Mouse (Mus musculus) bone marrow, adult 2 months (tissue): ENCODE data around the gene Amotl1. TPM values are rescaled to one million over a fixed set of nuclear protein-coding genes. Genes with fewer than 3 reads are reported as not detected.

ENCODE experiments used
- H3K27ac ChIP-seq: fragments of 200-500 bp; 2 replicates; pipeline ENCODE4 v1.5.1; 2012; ENCODE audit warnings: low read depth, mild to moderate bottlenecking, control low read depth, inconsistent platforms, low read length; ENCODE audit not compliant: control insufficient read depth, poor library complexity, insufficient read depth
- H3K4me1 ChIP-seq: fragments of 200-500 bp; 2 replicates; pipeline ENCODE4 v1.6.1; 2011; ENCODE audit warnings: low read length; ENCODE audit not compliant: control insufficient read depth, insufficient read depth
- H3K4me3 ChIP-seq: fragments of 200-500 bp; replicated peaks from 2 replicates; pipeline ENCODE3; 2011; ENCODE audit warnings: mild to moderate bottlenecking, low read depth, low read length, control low read depth; ENCODE audit not compliant: control insufficient read depth
- CTCF ChIP-seq: fragments of 200-500 bp; IDR thresholded peaks from 2 replicates; pipeline ENCODE4 v1.5.1; 2011; ENCODE audit warnings: low read length, control low read depth; ENCODE audit not compliant: control insufficient read depth, insufficient read depth
- POLR2A ChIP-seq: fragments of 200-500 bp; IDR thresholded peaks from 2 replicates; pipeline ENCODE4 v1.6.1; 2011; ENCODE audit warnings: low read depth, mild to moderate bottlenecking, control low read depth, low read length, borderline replicate concordance; ENCODE audit not compliant: control insufficient read depth
- WGBS: fragments of 180-500 bp; shearing (Covaris S2); methylation state at CpG from one replicate; pipeline ENCODE4 v1.1.7; 2018; 5-methylcytosine and 5-hydroxymethylcytosine counted together
- polyA plus RNA-seq: library from polyadenylated mRNA; stranded (reverse); fragments of >200 nt; gene quantifications from 2 replicates; pipeline ENCODE4 v1.2.4, GENCODE M21; 2011; ENCODE audit warnings: low replicate concordance; ENCODE audit not compliant: missing spikeins, insufficient read depth, insufficient read length

Amotl1 gene
- polyA plus RNA-seq, 1 experiment = 2.7 TPM

DNA sequence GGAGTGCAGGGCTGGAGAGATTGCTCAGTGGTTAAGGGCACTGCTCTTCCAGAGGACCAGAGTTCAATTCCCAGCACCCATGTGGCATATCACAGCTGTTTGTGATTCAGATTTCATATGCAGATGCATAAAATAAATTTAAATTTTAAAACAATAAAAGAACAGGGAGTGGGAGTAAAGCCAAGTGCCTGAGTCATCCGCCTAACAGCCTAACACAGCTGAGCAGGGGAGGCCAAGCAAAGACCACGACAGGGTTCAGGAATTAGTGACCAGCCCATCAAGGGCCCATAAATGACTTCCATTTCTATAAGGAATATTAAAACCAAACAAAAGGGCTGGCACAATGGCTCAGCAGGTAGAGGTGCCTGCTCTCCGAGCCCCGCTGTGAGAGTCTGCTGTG, 84.3 kb downstream of the Amotl1 start:
- WGBS = 78% methylated on average over 4 of the region's 4 CpGs
- no peak overlapping the region for H3K4me3 ChIP-seq
- H3K4me1 ChIP-seq = no peaks in the 10 kb centered on the region
- TF ChIP-seq CTCF = no peak
- no peak for TF ChIP-seq POLR2A
- H3K27ac ChIP-seq = no peak overlapping the region

GRCm38 (mm10) chr9:14559996-14560395, 84.9 kb downstream of the Amotl1 start:
- H3K4me3 ChIP-seq = no peak overlapping the region
- WGBS = 82% methylated on average over 9 of the region's 9 CpGs
- no peaks in the 10 kb centered on the region for H3K4me1 ChIP-seq
- H3K27ac ChIP-seq = no peak overlapping the region
- TF ChIP-seq CTCF = no peak
- no peak for TF ChIP-seq POLR2A

DNA sequence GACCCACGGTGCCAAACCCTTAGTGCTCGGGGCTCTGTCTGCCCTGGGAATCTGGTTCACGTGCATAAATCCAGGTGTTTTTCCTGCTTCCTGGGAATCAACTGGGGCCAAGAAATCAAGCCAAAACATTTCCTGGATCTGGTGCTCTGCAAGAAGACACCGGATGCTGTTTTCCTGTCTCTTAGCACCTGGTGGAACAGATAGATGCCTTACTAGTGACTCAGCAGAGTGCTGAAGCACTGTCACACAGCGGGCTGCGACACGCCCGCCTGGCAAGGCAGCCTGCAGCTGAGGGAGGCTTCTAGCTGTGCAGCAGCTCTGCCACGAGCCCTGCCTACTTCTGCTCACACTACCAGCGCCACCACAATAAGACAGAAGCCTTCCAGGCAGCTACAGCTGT, 85.4 kb downstream of the Amotl1 start:
- WGBS = 13% methylated on average over 10 of the region's 10 CpGs
- Histone ChIP-seq H3K4me1 (no peaks in the 10 kb centered on the region), H3K27ac (no peak overlapping the region), H3K4me3 (no peak overlapping the region)
- TF ChIP-seq CTCF (no peak), POLR2A (no peak)

DNA sequence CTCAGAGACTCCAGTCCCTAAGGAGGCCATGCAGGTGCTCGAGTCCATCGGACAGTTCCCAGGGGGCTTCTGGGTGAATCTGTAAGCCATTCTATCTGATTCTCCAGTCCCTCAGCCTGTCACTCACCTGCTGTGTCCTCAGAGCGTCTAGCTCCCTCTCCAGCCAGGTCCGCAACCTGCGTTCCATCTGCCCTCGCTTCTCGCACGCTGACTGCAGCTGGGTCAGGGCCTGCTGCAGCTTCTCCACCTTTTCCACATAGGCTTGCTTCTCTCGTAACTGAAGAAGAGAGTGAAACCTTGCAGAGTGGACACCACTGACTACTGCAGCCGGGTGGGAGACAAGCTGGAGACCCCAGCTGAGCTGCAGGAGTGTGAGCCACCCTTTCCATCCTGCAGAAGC, 86.5 kb downstream of the Amotl1 start:
- no peak overlapping the region for H3K4me3 ChIP-seq
- 82% methylated on average over 10 of the region's 10 CpGs for WGBS
- no peak overlapping the region for H3K27ac ChIP-seq
- H3K4me1 ChIP-seq = no peaks in the 10 kb centered on the region
- no peak for TF ChIP-seq CTCF
- TF ChIP-seq POLR2A = no peak

GRCm38 (mm10) chr9:14548366-14548761, 96.5 kb downstream of the Amotl1 start:
- TF ChIP-seq CTCF (no peak), POLR2A (no peak)
- Histone ChIP-seq H3K4me1 (no peaks in the 10 kb centered on the region), H3K27ac (no peak overlapping the region), H3K4me3 (no peak overlapping the region)
- 61% methylated on average over 11 of the region's 11 CpGs for WGBS

- no peak overlapping the region for H3K27ac ChIP-seq
- no peak for TF ChIP-seq POLR2A
- no peak overlapping the region for H3K4me3 ChIP-seq
- H3K4me1 ChIP-seq = no peaks in the 10 kb centered on the region
- WGBS = 64% methylated on average over 12 of the region's 12 CpGs
Measured at GRCm38 (mm10) chr9:14547584-14548365, 97.1 kb downstream of the Amotl1 start.

DNA sequence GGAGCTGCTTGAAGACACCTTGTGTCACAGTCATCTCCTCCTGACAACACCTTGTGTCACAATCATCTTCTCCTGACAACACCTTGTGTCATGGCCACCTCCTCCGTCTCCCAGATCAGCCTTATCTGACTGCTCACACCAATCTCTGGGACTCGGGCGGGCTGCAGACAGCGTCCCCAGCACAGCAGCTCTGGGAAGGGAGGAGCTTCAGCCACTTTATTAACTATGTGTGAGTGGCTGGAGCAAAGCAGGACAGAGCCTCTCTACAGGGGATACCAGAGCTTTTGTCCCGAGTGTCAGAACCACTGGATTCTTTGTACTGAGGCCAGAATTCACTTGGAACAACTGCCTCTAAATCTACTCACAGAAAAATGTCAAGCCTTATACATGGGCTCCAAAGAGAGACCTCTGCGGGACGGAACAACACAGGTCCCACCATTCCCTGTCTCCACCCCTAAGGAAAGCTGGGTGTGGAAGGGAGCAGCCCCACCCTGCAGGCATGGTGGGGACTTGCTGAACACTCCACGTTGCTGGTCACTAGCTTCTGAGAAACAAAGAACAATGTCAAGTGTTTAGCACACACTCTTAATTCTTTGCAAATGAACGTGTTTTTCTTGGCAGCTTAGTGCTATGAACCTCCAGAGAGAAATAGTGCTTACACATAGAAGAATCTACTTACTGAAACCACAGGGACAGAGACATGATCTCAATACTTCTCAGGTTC, 100.7 kb downstream of the Amotl1 start:
- TF ChIP-seq POLR2A = no peak
- TF ChIP-seq CTCF = no peak
- H3K27ac ChIP-seq = no peak overlapping the region
- WGBS = 62% methylated on average over 9 of the region's 9 CpGs
- H3K4me1 ChIP-seq = no peaks in the 10 kb centered on the region
- H3K4me3 ChIP-seq = no peak overlapping the region

DNA sequence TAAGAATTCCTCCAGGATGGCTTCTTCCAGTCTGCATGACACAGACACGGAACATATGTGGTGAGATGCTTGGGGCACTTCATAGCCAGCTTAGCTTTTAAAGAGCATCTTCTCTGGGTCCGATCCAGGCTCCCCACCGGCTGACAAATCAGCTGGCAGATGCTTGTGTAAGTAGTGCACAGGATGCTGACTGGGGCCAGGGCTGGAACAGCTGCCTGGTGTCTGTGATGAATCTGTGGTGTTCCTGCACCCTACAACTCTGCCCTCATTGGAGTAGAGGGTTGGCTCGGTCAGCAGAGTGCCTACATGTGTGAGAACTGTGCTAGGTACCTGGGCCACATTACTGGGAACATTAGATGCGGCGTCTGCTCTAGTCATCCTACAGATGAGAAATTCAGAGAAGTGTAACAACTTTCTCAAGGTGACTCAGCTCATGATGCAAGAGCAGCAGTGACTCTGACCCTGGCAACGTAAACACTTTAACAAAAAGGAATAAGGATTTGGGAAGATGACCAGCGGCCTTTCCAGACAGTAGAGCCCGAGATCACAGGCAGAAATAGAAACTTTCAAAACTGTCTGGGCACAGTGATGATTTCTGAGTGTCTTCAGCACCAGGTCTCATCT, 109.9 kb downstream of the Amotl1 start:
- no peaks in the 10 kb centered on the region for H3K4me1 ChIP-seq
- no peak overlapping the region for H3K27ac ChIP-seq
- 80% methylated on average over 9 of the region's 9 CpGs for WGBS
- H3K4me3 ChIP-seq = no peak overlapping the region
- TF ChIP-seq CTCF = no peak
- TF ChIP-seq POLR2A = no peak
